Mouse (Mus musculus) neural tube, embryonic 15.5 days (tissue): ENCODE results near the gene Tia1. TPM values are rescaled to one million over a fixed set of nuclear protein-coding genes. Genes with fewer than 3 reads are reported as not detected.

Experiments
- ATAC-seq: fragments of 200-750 bp; cut with Nextera tagmentation; 2 replicates; pipeline ENCODE4 v1.8.0; 2017; ENCODE audit warnings: mild to moderate bottlenecking, moderate TSS enrichment, moderate library complexity; ENCODE audit not compliant: low FRiP score
- H3K27ac ChIP-seq: fragments of 300-500 bp; sonication (generic); replicated peaks from 2 replicates; pipeline ENCODE4 v1.5.1; 2015; ENCODE audit warnings: mild to moderate bottlenecking, inconsistent platforms
- H3K27me3 ChIP-seq: fragments of 300-500 bp; sonication (generic); replicated peaks from 2 replicates; pipeline ENCODE4 v1.6.1; 2015; ENCODE audit warnings: inconsistent platforms
- H3K36me3 ChIP-seq: fragments of 300-500 bp; sonication (generic); 2 replicates; pipeline ENCODE4 v1.6.1; 2015; ENCODE audit warnings: inconsistent platforms
- H3K4me1 ChIP-seq: fragments of 300-500 bp; sonication (generic); 2 replicates; pipeline ENCODE4 v1.6.1; 2015; ENCODE audit warnings: inconsistent platforms
- H3K4me2 ChIP-seq: fragments of 300-500 bp; sonication (generic); 2 replicates; pipeline ENCODE4 v1.6.1; 2015; ENCODE audit warnings: inconsistent platforms, mild to moderate bottlenecking, moderate library complexity
- H3K4me3 ChIP-seq: fragments of 300-500 bp; sonication (generic); replicated peaks from 2 replicates; pipeline ENCODE4 v1.5.1; 2015; ENCODE audit warnings: mild to moderate bottlenecking, inconsistent platforms
- H3K9ac ChIP-seq: fragments of 300-500 bp; sonication (generic); replicated peaks from 2 replicates; pipeline ENCODE4 v1.6.1; 2015; ENCODE audit warnings: mild to moderate bottlenecking, inconsistent platforms
- H3K9me3 ChIP-seq: fragments of 300-500 bp; sonication (generic); replicated peaks from 2 replicates; pipeline ENCODE4 v1.6.1; 2016; ENCODE audit warnings: inconsistent platforms
- WGBS: fragments of 180-500 bp; shearing (Covaris S2); methylation state at CpG from one replicate; pipeline ENCODE4 v1.1.7; 2015; ENCODE audit warnings: mixed read lengths; 5-methylcytosine and 5-hydroxymethylcytosine counted together
- polyA plus RNA-seq: library from polyadenylated mRNA; unstranded; fragments of >200 nt; fragmentation: Nextera tagmentation; extraction: Ambion mirVana; gene quantifications from 2 replicates; pipeline ENCODE4 v1.2.1, GENCODE M21; 2015

The Tia1 gene
- polyA plus RNA-seq, 1 experiment from 2014 or later = 303 TPM

DNA sequence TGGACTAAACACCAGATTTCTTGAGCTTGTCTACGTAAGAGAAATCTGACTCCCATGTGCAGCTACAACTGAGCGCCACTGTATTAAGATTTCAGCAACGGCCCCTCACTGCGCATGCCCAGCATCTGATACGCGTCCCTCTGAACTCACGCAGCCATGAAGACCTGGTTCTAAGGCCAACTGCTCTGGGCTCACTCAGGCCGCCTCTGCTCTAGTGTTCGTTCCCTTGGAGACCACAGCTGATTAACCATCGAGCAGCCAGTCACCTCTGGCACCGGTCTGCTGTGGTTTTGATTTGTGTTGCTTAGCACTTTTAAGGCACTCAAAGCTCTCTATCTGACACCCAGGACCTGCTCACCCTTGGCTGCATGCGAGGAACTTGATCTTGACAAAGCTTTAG is 16.7 kb upstream of the Tia1 start:
- Histone ChIP-seq H3K9ac (no peak overlapping the region), H3K4me2 (no peak overlapping the region), H3K27me3 (no peaks in the 10 kb centered on the region), H3K36me3 (peaks cover 66% of the 10 kb centered on the region), H3K9me3 (no peaks in the 10 kb centered on the region), H3K27ac (no peak overlapping the region), H3K4me3 (no peak overlapping the region), H3K4me1 (no peaks in the 10 kb centered on the region)
- ATAC-seq = no peak
- 89% methylated on average over 12 of the region's 12 CpGs for WGBS

DNA sequence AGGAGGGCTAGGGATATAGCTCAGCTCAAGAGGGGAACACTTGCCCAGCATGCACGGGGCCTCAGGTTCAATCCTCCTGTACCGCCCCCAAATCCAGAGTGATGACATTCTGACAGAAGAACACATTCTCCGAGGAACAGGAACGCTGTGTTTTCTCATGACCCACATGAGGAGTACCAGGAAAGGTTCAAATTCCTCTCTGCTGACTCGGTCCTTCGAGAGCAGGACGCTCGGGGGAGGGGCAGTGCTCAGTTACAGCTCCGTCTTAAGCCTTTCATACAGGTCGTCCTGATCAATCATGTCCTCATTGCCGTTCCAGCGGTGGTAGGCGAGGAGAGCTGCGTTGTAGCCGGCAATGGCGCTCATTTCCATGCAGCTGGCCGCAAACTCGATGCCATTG is 15.6 kb upstream of the Tia1 start:
- Histone ChIP-seq H3K4me3 (no peak overlapping the region), H3K27ac (no peak overlapping the region), H3K36me3 (peaks cover 66% of the 10 kb centered on the region), H3K4me2 (no peak overlapping the region), H3K27me3 (no peaks in the 10 kb centered on the region), H3K4me1 (peaks cover 1% of the 10 kb centered on the region; the same call in 1 of the 2 replicates), H3K9ac (no peak overlapping the region), H3K9me3 (no peaks in the 10 kb centered on the region)
- 85% methylated on average over 18 of the region's 18 CpGs for WGBS
- no peak for ATAC-seq

GRCm38 (mm10) chr6:86391326-86391725 is 12.7 kb upstream of the Tia1 start:
- ATAC-seq = no peak
- Histone ChIP-seq H3K4me3 (no peak overlapping the region), H3K27ac (no peak overlapping the region), H3K27me3 (no peaks in the 10 kb centered on the region), H3K9me3 (no peaks in the 10 kb centered on the region), H3K4me2 (no peak overlapping the region), H3K4me1 (peaks cover 26% of the 10 kb centered on the region), H3K9ac (no peak overlapping the region), H3K36me3 (peaks cover 60% of the 10 kb centered on the region)
- 94% methylated on average over 5 of the region's 5 CpGs for WGBS

DNA sequence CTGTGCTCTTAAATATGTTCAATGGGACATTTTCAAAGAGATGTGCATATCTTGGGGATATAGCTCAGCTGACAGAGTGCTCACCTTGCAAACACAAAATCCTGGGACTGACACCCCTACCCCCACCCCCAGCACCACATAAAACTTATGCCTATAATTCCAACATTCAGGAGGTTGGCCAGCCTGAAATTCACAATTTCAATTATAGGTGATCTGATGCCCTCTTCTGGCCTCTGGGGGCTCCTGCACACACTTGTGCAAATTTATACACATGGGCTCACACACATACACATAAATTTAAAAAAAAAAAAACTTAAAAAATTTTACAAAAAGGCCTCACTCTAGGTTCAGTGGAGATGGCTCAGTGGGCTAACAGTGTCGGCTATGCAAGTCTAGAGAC is 10.8 kb upstream of the Tia1 start:
- H3K4me3 ChIP-seq = no peak overlapping the region
- H3K4me2 ChIP-seq = no peak overlapping the region
- no peak for ATAC-seq
- no peaks in the 10 kb centered on the region for H3K27me3 ChIP-seq
- H3K4me1 ChIP-seq = peaks cover 36% of the 10 kb centered on the region
- H3K27ac ChIP-seq = no peak overlapping the region
- no peak overlapping the region for H3K9ac ChIP-seq
- H3K36me3 ChIP-seq = peaks cover 48% of the 10 kb centered on the region
- 100% methylated on average over 1 of the region's 1 CpGs for WGBS
- H3K9me3 ChIP-seq = no peaks in the 10 kb centered on the region

GRCm38 (mm10) chr6:86394078-86394720 is 9.8 kb upstream of the Tia1 start:
- Histone ChIP-seq H3K4me3 (no peak overlapping the region), H3K4me2 (no peak overlapping the region), H3K4me1 (peaks cover 36% of the 10 kb centered on the region), H3K36me3 (peaks cover 38% of the 10 kb centered on the region), H3K27ac (no peak overlapping the region), H3K9me3 (no peaks in the 10 kb centered on the region), H3K27me3 (no peaks in the 10 kb centered on the region), H3K9ac (no peak overlapping the region)
- ATAC-seq = no peak
- 91% methylated on average over 17 of the region's 17 CpGs for WGBS

DNA sequence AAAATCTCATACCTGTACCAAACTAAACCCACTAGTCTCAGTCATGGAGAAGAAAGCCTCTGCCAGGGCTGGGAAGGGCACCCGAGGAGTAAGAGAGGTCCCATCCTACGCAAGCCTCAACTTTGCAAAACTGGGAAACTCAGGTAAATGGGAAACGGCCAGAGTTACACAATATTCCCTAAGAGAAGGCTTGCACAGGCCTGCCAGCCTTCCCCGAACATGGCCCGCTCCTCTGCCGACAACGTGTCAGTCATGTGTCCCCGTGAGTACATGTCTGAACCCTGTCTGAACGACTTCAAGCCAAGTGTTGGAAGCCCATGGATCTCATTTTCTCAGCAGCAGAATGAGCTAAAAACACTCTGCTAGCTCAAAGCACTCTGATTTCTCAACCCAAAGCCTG is 9.0 kb upstream of the Tia1 start:
- Histone ChIP-seq H3K27me3 (no peaks in the 10 kb centered on the region), H3K4me3 (peak overlapping the region; percentile 98), H3K9ac (peak overlapping the region; percentile 99; the same call in 1 of the 2 replicates), H3K27ac (no peak overlapping the region), H3K36me3 (peaks cover 30% of the 10 kb centered on the region), H3K4me1 (peaks cover 36% of the 10 kb centered on the region), H3K4me2 (peak overlapping the region; percentile 82), H3K9me3 (no peaks in the 10 kb centered on the region)
- 91% methylated on average over 9 of the region's 9 CpGs for WGBS
- no peak for ATAC-seq

DNA sequence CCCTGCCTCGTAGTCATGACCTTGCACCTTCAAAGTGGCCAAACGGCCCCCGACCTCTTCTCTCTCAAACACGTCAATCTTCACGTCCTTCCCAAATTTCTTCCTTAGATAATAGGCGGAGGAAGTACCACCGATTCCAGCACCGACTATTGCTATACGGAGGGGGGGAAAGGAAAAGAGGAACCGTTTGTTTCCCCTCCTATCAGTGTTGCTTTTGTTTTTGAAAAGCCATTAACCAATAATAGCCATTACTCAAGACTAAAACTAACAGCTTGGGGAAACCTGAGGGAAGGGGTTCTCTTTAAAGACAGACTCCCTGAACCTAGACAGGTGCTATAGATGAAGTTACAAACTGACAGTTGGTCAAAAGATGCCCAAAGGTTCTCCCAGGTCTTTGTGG is 8.1 kb upstream of the Tia1 start:
- no peak for ATAC-seq
- H3K4me2 ChIP-seq = peak overlapping the region; percentile 82
- peak overlapping the region; percentile 99 for H3K9ac ChIP-seq
- no peaks in the 10 kb centered on the region for H3K27me3 ChIP-seq
- 11% methylated on average over 10 of the region's 10 CpGs for WGBS
- H3K36me3 ChIP-seq = peaks cover 21% of the 10 kb centered on the region
- H3K27ac ChIP-seq = peak overlapping the region; percentile 96
- H3K4me1 ChIP-seq = peaks cover 40% of the 10 kb centered on the region
- peak overlapping the region; percentile 98 for H3K4me3 ChIP-seq
- H3K9me3 ChIP-seq = no peaks in the 10 kb centered on the region

DNA sequence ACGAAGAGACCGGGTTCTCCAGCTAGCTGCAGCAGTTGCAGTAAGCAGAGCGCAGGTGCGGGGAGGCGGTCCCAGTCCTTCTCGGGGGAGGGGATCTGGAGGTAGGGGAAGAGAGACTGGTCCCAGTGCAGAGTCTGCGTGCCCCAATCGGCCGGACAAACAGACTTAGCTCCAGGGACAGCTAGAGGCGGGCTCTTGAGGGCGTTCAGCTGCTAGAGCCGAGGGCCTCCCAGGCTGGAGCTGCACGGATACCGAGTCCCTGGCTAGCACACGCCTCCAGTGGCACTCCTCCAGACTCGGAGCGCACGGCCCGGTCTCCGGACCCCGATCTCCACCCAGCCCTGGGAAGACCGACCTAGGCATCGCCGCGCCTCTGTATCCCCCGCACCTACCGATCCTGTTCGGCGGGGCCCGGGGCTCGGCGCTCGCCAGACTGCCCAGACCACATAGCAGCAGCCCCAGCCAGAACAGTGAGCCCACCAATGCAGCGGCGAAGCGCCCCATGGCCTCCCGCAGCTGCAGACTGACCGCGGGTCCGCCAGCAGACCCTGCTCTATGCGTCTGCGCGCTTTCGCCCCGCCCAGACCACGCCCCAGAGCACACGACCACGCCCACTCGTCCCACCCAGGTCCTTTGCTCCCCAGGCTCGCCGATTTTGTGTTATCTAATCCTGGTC is 7.3 kb upstream of the Tia1 start, which contains the start of gene Pcyox1:
Gene Pcyox1, minus strand, starts transcription at position 574 of the 676 bp plus-strand sequence.
- Histone ChIP-seq H3K9me3 (no peaks in the 10 kb centered on the region), H3K27me3 (no peaks in the 10 kb centered on the region), H3K4me1 (peaks cover 42% of the 10 kb centered on the region), H3K36me3 (peaks cover 13% of the 10 kb centered on the region), H3K27ac (peak within 1 kb of the TSS; percentile 96), H3K9ac (peak within 1 kb of the TSS; percentile 99), H3K4me3 (peak within 1 kb of the TSS; percentile 98), H3K4me2 (peak within 1 kb of the TSS; percentile 82)
- peak; percentile 94 for ATAC-seq
- under 1% methylated on average over 50 of the region's 51 CpGs for WGBS

DNA sequence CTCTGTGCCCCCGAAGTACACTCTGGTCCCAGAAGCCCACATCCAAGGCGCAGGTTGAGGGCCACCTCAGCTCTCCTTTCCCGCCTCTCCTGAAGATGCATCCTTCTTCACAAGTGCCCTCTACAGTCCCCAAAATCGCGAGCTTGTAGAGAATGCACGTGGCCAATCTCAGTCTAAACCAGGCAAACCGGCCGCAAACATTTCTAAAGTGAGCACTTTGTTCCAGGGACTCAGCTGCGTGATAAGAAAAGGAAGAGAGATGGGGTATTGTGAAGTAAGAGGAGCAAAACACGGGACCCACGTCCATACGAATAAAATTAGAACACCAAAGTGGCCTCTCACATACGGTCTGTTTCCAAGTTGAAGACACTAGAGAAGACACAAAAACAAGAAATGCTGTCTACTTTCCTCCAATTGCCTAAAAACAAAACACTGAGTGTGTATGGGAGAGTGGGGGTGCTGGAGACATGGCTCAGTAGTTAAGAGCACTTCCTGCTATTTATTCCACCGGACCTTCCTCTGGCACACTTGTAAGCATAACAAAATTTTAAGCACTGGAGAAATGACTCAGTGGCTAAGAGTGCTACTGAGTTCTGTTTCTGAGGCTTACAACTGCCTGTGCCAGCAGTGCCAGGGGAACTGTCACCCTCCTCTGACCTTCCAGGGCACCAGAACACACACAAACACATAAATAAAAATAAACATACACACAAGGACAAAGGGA is 6.6 kb upstream of the Tia1 start:
- no peaks in the 10 kb centered on the region for H3K27me3 ChIP-seq
- peak; percentile 46; the same call in 1 of the 2 replicates for ATAC-seq
- peak overlapping the region; percentile 99 for H3K9ac ChIP-seq
- peaks cover 42% of the 10 kb centered on the region for H3K4me1 ChIP-seq
- peaks cover 7% of the 10 kb centered on the region; the same call in 1 of the 2 replicates for H3K36me3 ChIP-seq
- no peaks in the 10 kb centered on the region for H3K9me3 ChIP-seq
- WGBS = 5% methylated on average over 14 of the region's 14 CpGs
- H3K4me2 ChIP-seq = peak overlapping the region; percentile 82
- H3K4me3 ChIP-seq = peak overlapping the region; percentile 98
- peak overlapping the region; percentile 96 for H3K27ac ChIP-seq

- Histone ChIP-seq H3K4me3 (no peak overlapping the region), H3K36me3 (0 out of 2 replicates have a peak, but pooled peaks cover 4% of the 10 kb centered on the region), H3K27me3 (no peaks in the 10 kb centered on the region), H3K4me1 (peaks cover 42% of the 10 kb centered on the region), H3K27ac (no peak overlapping the region), H3K4me2 (no peak overlapping the region), H3K9me3 (no peaks in the 10 kb centered on the region), H3K9ac (no peak overlapping the region)
- 81% methylated on average over 2 of the region's 2 CpGs for WGBS
- ATAC-seq = no peak
Observed at GRCm38 (mm10) chr6:86398986-86399385, 5.0 kb upstream of the Tia1 start.

- H3K27me3 ChIP-seq = no peaks in the 10 kb centered on the region
- no peak for ATAC-seq
Observed at GRCm38 (mm10) chr6:86399995-86400394, 4.0 kb upstream of the Tia1 start.

More at GRCm38 (mm10) chr6:86399995-86400394, 4.0 kb upstream of the Tia1 start:
- Histone ChIP-seq H3K4me1 (peaks cover 32% of the 10 kb centered on the region), H3K9me3 (no peaks in the 10 kb centered on the region), H3K27ac (no peak overlapping the region), H3K4me2 (no peak overlapping the region), H3K36me3 (no peaks in the 10 kb centered on the region), H3K9ac (no peak overlapping the region), H3K4me3 (no peak overlapping the region)
- 92% methylated on average over 2 of the region's 2 CpGs for WGBS
